Mouse (Mus musculus) mouse embryonic stem cell (cell line): ENCODE measurements at regions not wholly inside any gene's neighbourhood (a gene's known extent, or its start where the extent isn't known, plus 50 kb on each side); places are given as distances from the start of the nearest gene placed in this dataset.

Source experiments
- in situ Hi-C, 2 experiments: fragments of 300-500 bp; cut with MboI; formaldehyde crosslinking; loops; 1 replicate in 1 of 2; 3 replicates in 1 of 2; pipeline ENCODE4 v1.14.3; 2019 to 2020; ENCODE audit warnings: low sequenced_read_pairs in 2 of 2, low pct_unique_long_range_greater_than_20kb in 1 of 2, mixed read lengths in 1 of 2; ENCODE audit not compliant: unreplicated experiment in 1 of 2

GRCm38 (mm10) chr4:105282681-105283462, 125.7 kb downstream of the Plpp3 start:
- in situ Hi-C loops, result no loop called here

GRCm38 (mm10) chr4:105285431-105286013, 128.4 kb downstream of the Plpp3 start:
- in situ Hi-C loops, result no loop called here

GRCm38 (mm10) chr4:105286299-105286698, 129.2 kb downstream of the Plpp3 start:
- in situ Hi-C loops, result no loop called here

- in situ Hi-C loops, result no loop called here
Measured at GRCm38 (mm10) chr4:105286809-105287208, 129.7 kb downstream of the Plpp3 start.

GRCm38 (mm10) chr4:105287419-105287818, 130.3 kb downstream of the Plpp3 start:
- in situ Hi-C loops, result no loop called here

GRCm38 (mm10) chr4:105289635-105290034, 132.5 kb downstream of the Plpp3 start:
- in situ Hi-C loops, result no loop called here

GRCm38 (mm10) chr4:105290847-105291475, 133.8 kb downstream of the Plpp3 start:
- in situ Hi-C loops, result no loop called here

- in situ Hi-C loops, result no loop called here
Measured at GRCm38 (mm10) chr4:105291503-105291902, 134.4 kb downstream of the Plpp3 start.

GRCm38 (mm10) chr4:105299358-105299757, 142.2 kb downstream of the Plpp3 start:
- in situ Hi-C loops, result no loop called here

- in situ Hi-C loops, result no loop called here
Measured at GRCm38 (mm10) chr4:105301547-105301946, 144.4 kb downstream of the Plpp3 start.

GRCm38 (mm10) chr4:105304166-105304565, 147.0 kb downstream of the Plpp3 start:
- in situ Hi-C loops, result no loop called here

- in situ Hi-C loops, result no loop called here
Measured at GRCm38 (mm10) chr4:105305931-105306330, 148.8 kb downstream of the Plpp3 start.

GRCm38 (mm10) chr4:105307356-105307755, 150.2 kb downstream of the Plpp3 start:
- in situ Hi-C loops, result no loop called here

GRCm38 (mm10) chr4:105307905-105308304, 150.8 kb downstream of the Plpp3 start:
- in situ Hi-C loops, result no loop called here

- in situ Hi-C loops, result no loop called here
Measured at GRCm38 (mm10) chr4:105308971-105309488, 151.9 kb downstream of the Plpp3 start.

GRCm38 (mm10) chr4:105312643-105313042, 155.5 kb downstream of the Plpp3 start:
- in situ Hi-C loops, result loop anchor here (10.0 kb wide), 1 partner anchor 158 kb away; the partner anchor contains the start of gene Plpp3 (in 2 of the 2)

GRCm38 (mm10) chr4:105313151-105313818, 156.1 kb downstream of the Plpp3 start:
- in situ Hi-C loops, result loop anchor here (10.0 kb wide), 1 partner anchor 158 kb away; the partner anchor contains the start of gene Plpp3 (in 2 of the 2)

GRCm38 (mm10) chr4:105315095-105315494, 157.9 kb downstream of the Plpp3 start:
- in situ Hi-C loops, result loop anchor here (10.0 kb wide), 1 partner anchor 160 kb away; the partner anchor contains the start of gene Plpp3 (in 2 of the 2)
